Mouse (Mus musculus) spleen, postnatal 4 days (tissue): ENCODE data around the gene Apol9a.

Source experiments
- DNase-seq, 2 experiments: peaks; one replicate each; pipeline ENCODE4 v3.0.0; 2022; ENCODE audit warnings: low spot score in 2 of 2

Gene Apol9a

GRCm38 (mm10) chr15:77377419-77377818 is 33.5 kb downstream of the Apol9a start:
- no peak for DNase-seq

DNA sequence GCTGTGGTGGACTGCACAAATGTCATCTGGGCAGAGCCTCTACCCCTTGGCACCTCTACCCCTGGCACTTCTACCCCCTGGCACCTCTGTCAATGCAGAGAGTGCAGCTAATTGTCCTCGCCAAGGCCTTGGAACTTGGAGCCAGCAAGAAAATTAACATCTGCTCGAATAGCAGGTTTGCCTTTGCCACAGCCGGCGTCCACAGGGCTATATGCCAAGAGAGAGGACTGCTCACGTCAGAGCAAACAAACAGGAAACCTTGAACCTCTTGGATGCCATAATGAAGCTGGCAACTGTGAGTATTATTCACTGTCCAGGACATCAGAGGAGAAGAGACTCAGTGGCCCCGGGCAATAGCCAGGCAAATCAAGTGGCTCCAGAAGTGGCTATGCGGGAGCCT is 34.0 kb downstream of the Apol9a start:
- no peak for DNase-seq

- DNase-seq, result no peak
Measured at GRCm38 (mm10) chr15:77370588-77370987, 40.3 kb downstream of the Apol9a start.

GRCm38 (mm10) chr15:77369981-77370380 is 41.0 kb downstream of the Apol9a start:
- DNase-seq, result no peak

- no peak for DNase-seq
Measured at GRCm38 (mm10) chr15:77368818-77369320, 42.1 kb downstream of the Apol9a start.

GRCm38 (mm10) chr15:77368148-77368547 is 42.8 kb downstream of the Apol9a start:
- peak; percentile 76 to 90 for DNase-seq

GRCm38 (mm10) chr15:77367504-77367903 is 43.4 kb downstream of the Apol9a start:
- DNase-seq, result no peak

DNA sequence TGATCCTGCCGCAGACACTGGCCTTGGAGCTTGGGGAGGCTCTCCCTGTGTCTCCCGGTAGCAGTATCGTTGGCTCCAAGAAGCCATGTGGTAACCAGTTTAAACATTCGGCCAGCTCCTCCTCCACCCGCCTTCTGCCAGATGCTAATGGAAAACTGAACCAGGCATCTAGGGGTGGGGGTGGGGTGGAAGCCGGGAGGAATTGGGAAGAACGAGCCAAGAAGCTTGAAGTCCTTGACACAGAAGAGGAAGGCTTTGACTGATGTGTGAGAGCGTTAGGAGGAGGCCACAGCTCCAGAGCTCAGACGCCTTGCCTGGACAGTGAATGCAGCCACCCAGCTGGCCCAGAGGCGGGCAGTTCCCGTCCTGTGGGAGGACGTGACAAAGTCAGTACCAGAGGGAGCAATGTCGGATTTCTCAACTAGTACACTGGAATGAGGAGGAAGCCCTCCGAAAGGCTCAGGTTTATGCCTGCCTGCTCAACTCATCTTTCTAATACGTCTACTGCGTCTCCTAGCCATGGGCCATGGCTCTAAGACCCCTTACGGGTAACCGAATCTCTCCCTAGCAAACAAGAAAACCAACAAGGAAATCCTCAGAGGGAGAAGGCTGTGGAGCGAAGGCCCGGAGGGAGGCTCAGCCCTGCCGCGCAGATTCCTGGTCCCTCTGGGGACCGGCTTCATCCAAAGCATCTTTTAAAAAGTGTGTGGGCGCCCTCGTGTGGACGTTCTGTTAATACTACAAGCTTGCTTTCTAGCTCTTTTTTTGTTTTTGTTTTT is 44.0 kb downstream of the Apol9a start:
- DNase-seq, result peak; percentile 34 to 75

DNA sequence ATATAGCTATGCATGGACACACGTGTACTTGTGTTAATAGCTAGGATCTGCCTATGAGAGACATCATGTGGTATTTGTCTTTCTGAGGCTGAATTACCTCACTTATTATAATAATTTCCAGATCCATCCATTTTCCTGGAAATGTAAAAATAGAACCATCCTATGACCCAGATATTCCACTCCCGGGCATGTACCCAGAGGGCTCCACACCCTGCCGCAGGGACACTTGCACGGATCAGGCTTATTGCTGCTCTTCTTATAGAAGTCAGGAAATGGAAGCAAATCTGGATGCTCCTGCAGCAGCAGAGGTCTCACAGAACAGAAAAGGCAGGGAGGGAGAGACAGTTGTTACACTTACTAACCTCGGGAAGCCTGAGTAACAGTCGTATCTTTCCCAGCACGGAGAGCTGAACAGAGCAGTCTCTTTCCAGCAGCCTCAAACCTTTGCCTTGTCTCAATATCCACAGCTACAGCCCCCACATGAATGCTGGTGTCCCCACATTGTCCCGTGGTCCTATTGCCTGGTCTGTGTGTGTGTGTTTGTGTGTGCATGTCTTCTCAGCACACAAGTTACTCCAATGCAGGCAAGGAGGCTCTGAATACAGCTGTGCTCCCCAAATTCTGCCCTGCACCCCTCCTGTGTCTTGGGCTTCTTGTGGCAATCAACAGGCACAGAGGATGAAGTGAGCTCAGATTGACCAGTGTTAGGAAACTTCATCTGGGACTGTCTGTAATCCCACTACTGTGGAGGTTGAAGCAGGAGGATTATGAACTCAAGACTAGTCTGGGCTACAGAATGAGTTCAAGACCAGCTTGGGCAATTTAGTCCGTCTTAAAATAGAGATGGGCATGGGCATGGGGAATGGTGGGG is 45.0 kb downstream of the Apol9a start:
- DNase-seq, result no peak

GRCm38 (mm10) chr15:77364026-77364425 is 46.9 kb downstream of the Apol9a start:
- no peak for DNase-seq

GRCm38 (mm10) chr15:77363578-77363977 is 47.4 kb downstream of the Apol9a start:
- DNase-seq, result no peak

DNA sequence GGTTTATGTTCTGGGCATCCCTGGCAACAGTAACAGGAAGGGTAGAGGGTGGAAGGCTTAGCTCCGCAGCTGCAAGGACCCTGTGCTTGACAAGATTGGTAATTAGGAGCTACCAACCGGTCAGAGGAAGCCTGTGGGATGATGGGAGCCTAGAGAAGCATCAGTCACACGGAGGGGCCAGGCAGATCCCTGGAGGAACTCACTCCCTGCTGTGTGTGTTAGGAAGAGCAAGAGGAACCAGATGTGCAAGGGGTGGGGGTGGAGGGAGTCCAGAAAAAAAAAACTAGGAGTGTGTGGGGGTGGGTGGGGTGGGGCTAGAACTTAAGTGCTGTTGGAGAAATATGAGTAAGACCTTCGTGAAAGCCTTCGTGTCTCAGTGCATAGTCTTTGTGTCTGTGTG is 48.0 kb downstream of the Apol9a start:
- DNase-seq, result no peak

DNA sequence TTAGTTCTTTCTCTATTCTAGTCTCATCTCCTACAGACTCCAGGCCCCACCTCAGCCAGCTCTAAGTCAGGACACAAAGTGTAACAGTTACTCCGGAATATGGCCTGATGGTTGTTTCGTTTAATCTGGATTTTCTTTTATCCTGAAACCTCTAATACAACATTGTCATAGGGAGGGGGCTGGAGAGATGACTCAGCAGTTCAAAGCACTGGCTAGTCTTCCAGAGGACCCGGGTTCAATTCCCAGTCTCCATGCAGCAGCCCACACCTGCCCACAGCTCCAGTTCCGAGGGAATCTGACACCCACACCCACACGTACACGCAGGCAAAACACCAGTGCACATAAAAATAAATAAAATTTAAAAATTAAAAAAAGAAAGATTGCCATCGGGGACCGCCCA is 51.0 kb downstream of the Apol9a start:
- DNase-seq, result no peak

- DNase-seq, result no peak
Measured at GRCm38 (mm10) chr15:77359486-77359885, 51.4 kb downstream of the Apol9a start.

GRCm38 (mm10) chr15:77359084-77359483 is 51.9 kb downstream of the Apol9a start:
- no peak for DNase-seq

- DNase-seq, result peak; percentile 49 to 78
Measured at GRCm38 (mm10) chr15:77358320-77359040, 52.5 kb downstream of the Apol9a start.

DNA sequence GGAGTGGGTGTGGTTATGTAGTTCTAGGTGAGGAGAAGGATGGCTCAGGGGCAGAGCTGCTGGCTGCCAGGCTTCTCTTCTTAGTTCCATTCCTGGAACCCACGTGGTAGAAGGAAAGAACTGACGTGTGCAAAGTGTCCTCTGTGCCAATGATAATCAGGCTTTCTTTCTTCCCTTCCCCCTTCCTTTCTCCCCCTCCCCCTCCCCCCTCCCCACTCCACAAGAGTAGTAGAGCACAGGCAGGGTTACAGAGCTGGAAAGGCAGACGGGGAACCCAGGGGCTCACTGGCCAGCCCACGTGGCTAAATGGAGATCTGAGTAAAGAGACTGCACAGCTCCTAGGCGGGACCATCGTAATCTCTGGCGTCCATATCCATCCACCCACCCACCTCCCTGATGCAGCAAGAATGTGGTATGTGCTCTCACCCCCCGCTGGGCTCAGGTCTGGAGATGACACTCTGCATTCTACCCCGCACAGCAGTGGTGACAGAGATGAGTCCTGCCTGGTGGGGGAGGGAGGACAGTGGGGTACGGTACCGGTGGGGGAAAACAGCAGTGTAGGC is 54.6 kb downstream of the Apol9a start:
- no peak for DNase-seq

DNA sequence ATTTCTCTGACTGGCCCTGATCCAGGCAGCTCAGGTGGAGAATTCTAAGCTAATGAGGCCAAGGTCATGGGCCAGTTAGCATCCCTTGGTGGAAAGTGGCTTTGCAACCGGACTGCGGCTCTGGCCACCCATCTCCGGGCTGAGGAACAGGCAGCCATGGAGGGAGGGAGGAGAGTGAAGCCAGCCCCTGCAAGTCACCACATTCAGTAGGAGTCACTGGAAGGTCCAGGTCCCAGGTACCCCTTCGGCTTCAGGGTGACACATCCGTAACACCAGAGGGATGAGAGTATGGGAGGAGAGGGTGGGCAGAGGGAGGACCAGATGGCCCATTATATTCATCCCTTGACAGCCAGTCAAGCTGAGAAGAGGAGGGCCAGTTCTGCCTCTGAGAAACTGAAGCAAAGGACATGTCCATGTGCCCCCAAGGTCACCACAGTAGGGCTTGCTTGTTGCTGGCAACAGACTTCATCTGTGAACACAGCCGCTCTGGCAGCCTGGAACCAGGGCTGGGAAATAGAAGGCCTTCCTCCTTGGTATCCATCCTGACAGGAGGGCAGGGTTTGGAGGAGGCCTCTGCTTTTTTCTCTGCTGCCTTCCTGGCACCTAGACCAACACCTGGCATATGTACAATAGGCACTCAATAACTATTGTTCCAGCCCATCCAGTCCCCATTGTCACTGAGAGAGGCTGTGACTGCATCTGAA is 55.9 kb downstream of the Apol9a start:
- no peak for DNase-seq

DNA sequence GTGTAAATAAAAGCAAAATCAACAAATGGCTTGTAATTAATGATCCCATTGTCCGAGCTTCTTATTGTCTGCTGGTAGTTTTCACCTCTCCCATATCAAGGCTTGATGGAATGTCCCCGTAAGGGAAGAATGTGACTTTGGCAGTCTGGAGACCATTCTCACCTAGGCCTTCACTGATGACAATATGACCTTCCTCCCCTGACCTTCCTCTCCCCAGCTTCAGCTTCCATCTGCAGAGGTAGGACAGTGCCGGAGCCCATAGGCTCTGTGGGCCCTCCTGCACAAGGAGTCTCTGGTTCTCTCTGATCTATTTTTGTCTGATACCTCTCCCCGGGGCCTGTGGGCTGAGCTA is 56.5 kb downstream of the Apol9a start:
- DNase-seq, result no peak
